Mouse (Mus musculus) layer of hippocampus, adult 9-11 months (tissue): Measurements from ENCODE around the gene Meis1.

Source experiments
- DNase-seq: peaks from one replicate; pipeline ENCODE4 v3.0.0; 2022

The Meis1 gene

GRCm38 (mm10) chr11:19018489-19019203 is at the start of gene Meis1:
TSS of gene Meis1 (minus strand) at chr11:19018985.
- DNase-seq, result peak; percentile 84

GRCm38 (mm10) chr11:19067334-19067733 is 48.5 kb upstream of the Meis1 start:
- no peak for DNase-seq

GRCm38 (mm10) chr11:19049276-19049675 is 30.5 kb upstream of the Meis1 start:
- DNase-seq, result no peak

GRCm38 (mm10) chr11:19036595-19037166 is 17.9 kb upstream of the Meis1 start:
- no peak for DNase-seq

- no peak for DNase-seq
Measured at GRCm38 (mm10) chr11:19026581-19027561, 8.1 kb upstream of the Meis1 start.

GRCm38 (mm10) chr11:19025976-19026520 is 7.3 kb upstream of the Meis1 start:
- no peak for DNase-seq

- peak; percentile 22 for DNase-seq
Measured at GRCm38 (mm10) chr11:19024496-19025265, 5.9 kb upstream of the Meis1 start.

GRCm38 (mm10) chr11:19023356-19023755 is 4.6 kb upstream of the Meis1 start:
- no peak for DNase-seq

GRCm38 (mm10) chr11:19022576-19022975 is 3.8 kb upstream of the Meis1 start:
- no peak for DNase-seq

GRCm38 (mm10) chr11:19020951-19021710 is 2.3 kb upstream of the Meis1 start:
- DNase-seq, result no peak

GRCm38 (mm10) chr11:19020371-19020824 is 1.6 kb upstream of the Meis1 start:
- DNase-seq, result peak; percentile 88

- DNase-seq, result no peak
Measured at GRCm38 (mm10) chr11:19019204-19020171, 703 bp upstream of the Meis1 start.

GRCm38 (mm10) chr11:19017719-19018413 is 919 bp downstream of the Meis1 start:
- no peak for DNase-seq

GRCm38 (mm10) chr11:19017262-19017661 is 1.5 kb downstream of the Meis1 start:
- DNase-seq, result no peak

- DNase-seq, result no peak
Measured at GRCm38 (mm10) chr11:19016481-19017220, 2.1 kb downstream of the Meis1 start.

GRCm38 (mm10) chr11:19015731-19016461 is 2.9 kb downstream of the Meis1 start:
- no peak for DNase-seq

GRCm38 (mm10) chr11:19015381-19015730 is 3.4 kb downstream of the Meis1 start:
- DNase-seq, result no peak
